Mouse (Mus musculus): ENCODE data around the gene Grtp1. TPM values are rescaled to one million over a fixed set of nuclear protein-coding genes. Genes with fewer than 3 reads are reported as not detected.

Gene Grtp1
- polyA plus RNA-seq, 1 experiment: 1.6 TPM

DNA sequence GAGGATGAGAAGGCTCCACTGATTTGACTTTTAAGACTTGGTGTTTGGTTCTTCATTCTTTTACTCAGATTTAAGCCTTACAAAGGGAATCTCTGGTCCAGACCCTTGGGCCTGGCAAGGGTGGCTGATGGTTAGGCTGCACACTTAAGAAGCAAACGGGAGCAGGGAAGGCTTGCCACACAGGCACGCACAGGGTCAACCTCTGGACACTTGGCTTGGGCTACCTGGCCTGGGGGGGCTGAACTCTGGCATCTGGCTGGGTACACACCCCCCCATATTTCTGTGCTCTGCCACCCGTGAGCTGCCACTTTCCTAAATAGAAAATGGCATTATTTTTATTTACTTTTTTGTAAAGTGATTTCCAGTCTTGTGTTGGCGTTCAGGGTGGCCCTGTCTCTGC is 25.6 kb downstream of the Grtp1 start:
- Histone ChIP-seq H3K27me3 (ENCODE audit: control insufficient read depth, insufficient read depth, low read length) (no peaks in the 10 kb centered on the region), H3K36me3 (ENCODE audit: control insufficient read depth, insufficient read depth, low read length) (no peaks in the 10 kb centered on the region; the same call in 1 of the 2 replicates), H3K4me3 (ENCODE audit: control insufficient read depth, low read depth, low read length) (no peak overlapping the region), H3K4me1 (ENCODE audit: control insufficient read depth, insufficient read depth, low read length) (no peaks in the 10 kb centered on the region), H3K27ac (ENCODE audit: control insufficient read depth, insufficient read depth, low read depth, low read length) (no peak overlapping the region)
- TF ChIP-seq POLR2A (IDR thresholded peaks at IDR 0.05; ENCODE audit: control insufficient read depth, low read depth, low read length) (no peak), CTCF (IDR thresholded peaks at IDR 0.05; ENCODE audit: control insufficient read depth, insufficient read depth, insufficient replicate concordance, low read depth, low read length) (no peak)

DNA sequence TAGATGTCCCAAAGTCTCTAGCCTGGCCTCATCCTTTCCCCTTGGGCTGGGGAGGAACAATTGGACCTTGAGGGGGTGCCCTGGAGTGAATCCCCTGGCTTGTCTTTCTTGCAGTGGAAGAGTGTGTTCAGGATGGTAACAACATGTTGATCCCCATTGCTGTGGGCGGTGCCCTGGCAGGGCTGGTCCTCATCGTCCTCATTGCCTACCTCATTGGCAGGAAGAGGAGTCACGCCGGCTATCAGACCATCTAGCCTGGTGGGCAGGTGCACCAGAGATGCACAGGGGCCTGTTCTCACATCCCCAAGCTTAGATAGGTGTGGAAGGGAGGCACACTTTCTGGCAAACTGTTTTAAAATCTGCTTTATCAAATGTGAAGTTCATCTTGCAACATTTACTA is 26.1 kb downstream of the Grtp1 start:
- no peak overlapping the region for H3K4me3 ChIP-seq (ENCODE audit: control insufficient read depth, low read depth, low read length)
- no peak overlapping the region for H3K27ac ChIP-seq (ENCODE audit: control insufficient read depth, insufficient read depth, low read depth, low read length)
- H3K4me1 ChIP-seq (ENCODE audit: control insufficient read depth, insufficient read depth, low read length): no peaks in the 10 kb centered on the region
- H3K36me3 ChIP-seq (ENCODE audit: control insufficient read depth, insufficient read depth, low read length): no peaks in the 10 kb centered on the region; the same call in 1 of the 2 replicates
- H3K27me3 ChIP-seq (ENCODE audit: control insufficient read depth, insufficient read depth, low read length): no peaks in the 10 kb centered on the region
- TF ChIP-seq CTCF (IDR thresholded peaks at IDR 0.05; ENCODE audit: control insufficient read depth, insufficient read depth, insufficient replicate concordance, low read depth, low read length) (no peak), POLR2A (IDR thresholded peaks at IDR 0.05; ENCODE audit: control insufficient read depth, low read depth, low read length) (no peak)

DNA sequence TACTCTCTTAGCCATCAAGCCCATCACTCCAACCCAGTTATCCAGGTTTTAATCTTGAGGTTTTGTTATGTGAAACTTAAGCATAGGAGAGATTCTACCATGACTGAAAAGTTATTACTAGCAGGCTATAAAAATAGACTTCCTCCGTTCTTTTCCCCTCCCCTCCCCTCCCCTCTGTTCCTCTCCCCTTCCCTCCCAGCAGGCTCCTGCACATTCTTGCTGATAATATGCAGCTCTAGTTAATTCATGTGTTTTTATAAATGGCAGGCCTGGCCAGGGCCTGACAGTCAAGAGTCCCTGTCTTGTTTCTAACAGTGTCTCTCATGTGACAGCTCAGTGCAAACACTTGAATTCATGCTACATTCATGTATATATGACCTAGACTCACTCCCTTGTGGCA is 29.9 kb downstream of the Grtp1 start:
- Histone ChIP-seq H3K27me3 (ENCODE audit: control insufficient read depth, insufficient read depth, low read length) (no peaks in the 10 kb centered on the region), H3K36me3 (ENCODE audit: control insufficient read depth, insufficient read depth, low read length) (no peaks in the 10 kb centered on the region; the same call in none of the 2 replicates)

DNA sequence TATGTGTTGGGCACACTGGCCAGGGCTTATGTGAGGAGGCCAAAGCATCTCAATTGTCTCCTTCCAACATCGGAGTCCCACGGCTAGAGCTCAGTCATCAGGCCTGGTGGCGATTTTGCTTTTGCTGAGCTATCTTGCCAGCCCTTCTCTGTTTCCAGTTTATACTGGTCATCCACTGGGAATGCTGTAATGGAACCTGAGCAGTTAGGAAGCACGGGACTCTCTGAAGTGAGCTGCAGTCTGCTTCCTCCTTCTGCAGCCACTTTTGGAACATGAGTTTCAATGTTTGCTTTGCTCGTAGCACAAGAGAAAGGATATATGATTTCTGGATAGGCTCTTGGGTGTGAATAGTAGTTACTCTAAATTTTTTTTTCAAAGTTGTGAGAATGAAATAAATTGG is 36.1 kb downstream of the Grtp1 start:
- H3K36me3 ChIP-seq (ENCODE audit: control insufficient read depth, insufficient read depth, low read length): no peaks in the 10 kb centered on the region; the same call in none of the 2 replicates
- TF ChIP-seq POLR2A (IDR thresholded peaks at IDR 0.05; ENCODE audit: control insufficient read depth, low read depth, low read length) (no peak), CTCF (IDR thresholded peaks at IDR 0.05; ENCODE audit: control insufficient read depth, insufficient read depth, insufficient replicate concordance, low read depth, low read length) (no peak)
- no peak overlapping the region for H3K27ac ChIP-seq (ENCODE audit: control insufficient read depth, insufficient read depth, low read depth, low read length)
- H3K4me1 ChIP-seq (ENCODE audit: control insufficient read depth, insufficient read depth, low read length): peaks cover 9% of the 10 kb centered on the region
- H3K27me3 ChIP-seq (ENCODE audit: control insufficient read depth, insufficient read depth, low read length): no peaks in the 10 kb centered on the region
- H3K4me3 ChIP-seq (ENCODE audit: control insufficient read depth, low read depth, low read length): no peak overlapping the region

More for the DNA sequence above, 29.9 kb downstream of the Grtp1 start:
- TF ChIP-seq POLR2A (IDR thresholded peaks at IDR 0.05; ENCODE audit: control insufficient read depth, low read depth, low read length): no peak
- TF ChIP-seq CTCF (IDR thresholded peaks at IDR 0.05; ENCODE audit: control insufficient read depth, insufficient read depth, insufficient replicate concordance, low read depth, low read length): no peak
- Histone ChIP-seq H3K4me1 (ENCODE audit: control insufficient read depth, insufficient read depth, low read length) (no peaks in the 10 kb centered on the region), H3K27ac (ENCODE audit: control insufficient read depth, insufficient read depth, low read depth, low read length) (no peak overlapping the region), H3K4me3 (ENCODE audit: control insufficient read depth, low read depth, low read length) (no peak overlapping the region)

DNA sequence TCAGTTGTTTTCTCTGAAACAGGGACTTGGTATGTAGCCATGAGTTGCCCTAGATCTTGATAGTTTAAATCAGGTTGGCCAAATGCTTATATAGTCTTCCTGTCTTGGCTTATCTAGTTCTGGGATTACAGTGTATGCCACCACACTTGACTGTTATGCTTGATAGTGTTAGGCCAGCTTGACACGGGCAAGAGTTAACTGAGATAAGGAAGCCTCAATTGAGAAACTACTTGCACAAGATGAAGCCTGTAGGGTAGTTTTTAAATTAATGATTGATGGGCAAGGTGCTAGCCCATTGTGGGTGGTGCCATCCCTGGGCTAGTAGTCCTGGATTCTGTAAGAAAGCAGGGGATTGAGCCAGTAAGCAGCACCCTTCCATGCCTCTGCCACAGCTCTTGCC is 36.9 kb downstream of the Grtp1 start:
- Histone ChIP-seq H3K27ac (ENCODE audit: control insufficient read depth, insufficient read depth, low read depth, low read length) (no peak overlapping the region), H3K36me3 (ENCODE audit: control insufficient read depth, insufficient read depth, low read length) (no peaks in the 10 kb centered on the region; the same call in 1 of the 2 replicates), H3K4me3 (ENCODE audit: control insufficient read depth, low read depth, low read length) (no peak overlapping the region), H3K27me3 (ENCODE audit: control insufficient read depth, insufficient read depth, low read length) (no peaks in the 10 kb centered on the region), H3K4me1 (ENCODE audit: control insufficient read depth, insufficient read depth, low read length) (peaks cover 10% of the 10 kb centered on the region)
- TF ChIP-seq POLR2A (IDR thresholded peaks at IDR 0.05; ENCODE audit: control insufficient read depth, low read depth, low read length) (no peak), CTCF (IDR thresholded peaks at IDR 0.05; ENCODE audit: control insufficient read depth, insufficient read depth, insufficient replicate concordance, low read depth, low read length) (no peak)

DNA sequence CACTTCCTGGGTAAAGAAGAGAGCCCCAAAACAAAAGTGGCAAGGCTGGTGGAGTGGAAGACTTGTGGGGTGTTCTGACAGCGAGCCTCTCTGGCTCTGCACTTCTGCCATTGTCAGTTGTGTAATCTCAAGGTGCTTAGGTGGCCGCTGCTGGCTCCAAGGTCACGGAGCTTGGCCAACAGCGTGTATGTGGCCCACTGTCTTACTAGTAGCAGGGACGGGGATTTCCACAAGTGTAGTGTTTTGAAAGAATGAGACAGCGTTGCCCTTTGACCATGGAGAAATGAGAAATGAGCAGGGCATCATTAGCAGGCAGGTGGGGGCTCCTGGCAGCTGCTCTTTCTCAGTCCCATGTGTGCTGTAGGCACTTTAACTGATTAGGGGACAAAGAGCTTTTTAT is 38.3 kb downstream of the Grtp1 start:
- Histone ChIP-seq H3K36me3 (ENCODE audit: control insufficient read depth, insufficient read depth, low read length) (no peaks in the 10 kb centered on the region; the same call in 1 of the 2 replicates), H3K4me1 (ENCODE audit: control insufficient read depth, insufficient read depth, low read length) (peaks cover 13% of the 10 kb centered on the region)
- no peak for TF ChIP-seq POLR2A (IDR thresholded peaks at IDR 0.05; ENCODE audit: control insufficient read depth, low read depth, low read length)
- no peak for TF ChIP-seq CTCF (IDR thresholded peaks at IDR 0.05; ENCODE audit: control insufficient read depth, insufficient read depth, insufficient replicate concordance, low read depth, low read length)

DNA sequence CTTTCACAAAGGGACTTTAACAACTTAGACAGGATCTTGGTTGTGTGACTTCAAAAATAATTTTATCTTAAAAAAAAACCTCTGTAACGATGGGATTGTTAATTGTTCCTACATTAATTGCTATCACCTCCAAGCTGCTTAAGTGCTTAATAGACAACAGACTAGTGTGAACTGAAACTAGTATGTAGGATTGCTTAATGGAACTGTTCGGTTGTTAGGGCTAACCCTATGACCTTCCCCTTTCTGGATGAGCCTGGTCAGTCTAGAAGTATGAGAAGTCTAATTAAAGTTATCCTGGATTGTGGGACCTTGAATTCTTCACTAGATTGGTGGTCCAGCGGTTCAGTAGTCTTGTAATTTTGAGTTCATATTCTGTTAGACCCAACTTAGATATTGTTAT is 39.7 kb downstream of the Grtp1 start:
- TF ChIP-seq POLR2A (IDR thresholded peaks at IDR 0.05; ENCODE audit: control insufficient read depth, low read depth, low read length) (no peak), CTCF (IDR thresholded peaks at IDR 0.05; ENCODE audit: control insufficient read depth, insufficient read depth, insufficient replicate concordance, low read depth, low read length) (no peak)
- peaks cover 13% of the 10 kb centered on the region for H3K4me1 ChIP-seq (ENCODE audit: control insufficient read depth, insufficient read depth, low read length)
- H3K4me3 ChIP-seq (ENCODE audit: control insufficient read depth, low read depth, low read length): peak overlapping the region; percentile 99; the same call in 1 of the 2 replicates
- no peak overlapping the region for H3K27ac ChIP-seq (ENCODE audit: control insufficient read depth, insufficient read depth, low read depth, low read length)
- no peaks in the 10 kb centered on the region for H3K27me3 ChIP-seq (ENCODE audit: control insufficient read depth, insufficient read depth, low read length)
- H3K36me3 ChIP-seq (ENCODE audit: control insufficient read depth, insufficient read depth, low read length): no peaks in the 10 kb centered on the region

More for the DNA sequence above, 38.3 kb downstream of the Grtp1 start:
- H3K4me3 ChIP-seq (ENCODE audit: control insufficient read depth, low read depth, low read length): peak overlapping the region; percentile 23; the same call in 1 of the 2 replicates
- no peaks in the 10 kb centered on the region for H3K27me3 ChIP-seq (ENCODE audit: control insufficient read depth, insufficient read depth, low read length)
- no peak overlapping the region for H3K27ac ChIP-seq (ENCODE audit: control insufficient read depth, insufficient read depth, low read depth, low read length)

Measured in testis, adult 2 months (tissue).